Mouse (Mus musculus): ENCODE data around the gene Pde4dip. TPM values are rescaled to one million over a fixed set of nuclear protein-coding genes. Genes with fewer than 3 reads are reported as not detected.
A peak's percentile ranks its signal among the peaks of the same experiment; 100 is the strongest.

The Pde4dip gene
- polyA plus RNA-seq, 1 experiment: 56.2 TPM

- DNase-seq: no peak
- TF ChIP-seq CTCF (IDR thresholded peaks at IDR 0.05; ENCODE audit: borderline replicate concordance, control insufficient read depth, extremely low read depth, insufficient read depth, low read length, poor library complexity) (no peak), POLR2A (IDR thresholded peaks at IDR 0.05; ENCODE audit: control insufficient read depth, extremely low read depth, insufficient read depth, low read length, poor library complexity) (no peak)
- Histone ChIP-seq H3K36me3 (ENCODE audit: control insufficient read depth, insufficient read depth, low read length) (no peaks in the 10 kb centered on the region), H3K27ac (ENCODE audit: control insufficient read depth, insufficient read depth, low read length) (no peak overlapping the region), H3K27me3 (ENCODE audit: control insufficient read depth, insufficient read depth, low read length) (no peaks in the 10 kb centered on the region), H3K4me1 (replicated peaks; ENCODE audit: control insufficient read depth, insufficient read depth, low read length) (peaks cover 5% of the 10 kb centered on the region), H3K4me3 (ENCODE audit: control insufficient read depth, insufficient read depth, low read length) (no peak overlapping the region)
- WGBS: 78% methylated on average over 16 of the region's 16 CpGs
These were observed 204.8 kb downstream of the Pde4dip start for GRCm38 (mm10) chr3:97683560-97684195.

- H3K4me3 ChIP-seq (ENCODE audit: control insufficient read depth, insufficient read depth, low read length): no peak overlapping the region
- TF ChIP-seq POLR2A (IDR thresholded peaks at IDR 0.05; ENCODE audit: control insufficient read depth, extremely low read depth, insufficient read depth, low read length, poor library complexity) (no peak), CTCF (IDR thresholded peaks at IDR 0.05; ENCODE audit: borderline replicate concordance, control insufficient read depth, extremely low read depth, insufficient read depth, low read length, poor library complexity) (no peak)
- no peaks in the 10 kb centered on the region for H3K27me3 ChIP-seq (ENCODE audit: control insufficient read depth, insufficient read depth, low read length)
- peaks cover 5% of the 10 kb centered on the region for H3K4me1 ChIP-seq (replicated peaks; ENCODE audit: control insufficient read depth, insufficient read depth, low read length)
- H3K27ac ChIP-seq (ENCODE audit: control insufficient read depth, insufficient read depth, low read length): no peak overlapping the region
- DNase-seq: no peak
- no peaks in the 10 kb centered on the region for H3K36me3 ChIP-seq (ENCODE audit: control insufficient read depth, insufficient read depth, low read length)
- WGBS: 48% methylated on average over 5 of the region's 5 CpGs
These were observed 205.9 kb downstream of the Pde4dip start for GRCm38 (mm10) chr3:97682576-97682975.

GRCm38 (mm10) chr3:97682159-97682502, 206.4 kb downstream of the Pde4dip start:
- TF ChIP-seq POLR2A (IDR thresholded peaks at IDR 0.05; ENCODE audit: control insufficient read depth, extremely low read depth, insufficient read depth, low read length, poor library complexity) (no peak), CTCF (IDR thresholded peaks at IDR 0.05; ENCODE audit: borderline replicate concordance, control insufficient read depth, extremely low read depth, insufficient read depth, low read length, poor library complexity) (no peak)
- 14% methylated on average over 11 of the region's 11 CpGs for WGBS

GRCm38 (mm10) chr3:97681321-97682158, 207.0 kb downstream of the Pde4dip start:
- Histone ChIP-seq H3K27ac (ENCODE audit: control insufficient read depth, insufficient read depth, low read length) (peak overlapping the region; percentile 30; the same call in 1 of the 2 replicates), H3K27me3 (ENCODE audit: control insufficient read depth, insufficient read depth, low read length) (no peaks in the 10 kb centered on the region), H3K4me1 (replicated peaks; ENCODE audit: control insufficient read depth, insufficient read depth, low read length) (peaks cover 5% of the 10 kb centered on the region), H3K36me3 (ENCODE audit: control insufficient read depth, insufficient read depth, low read length) (no peaks in the 10 kb centered on the region), H3K4me3 (ENCODE audit: control insufficient read depth, insufficient read depth, low read length) (peak overlapping the region; percentile 83)
- DNase-seq: peak; percentile 69
- 1% methylated on average over 33 of the region's 33 CpGs for WGBS
- TF ChIP-seq CTCF (IDR thresholded peaks at IDR 0.05; ENCODE audit: borderline replicate concordance, control insufficient read depth, extremely low read depth, insufficient read depth, low read length, poor library complexity) (no peak; the same call in 1 of the 2 replicates), POLR2A (IDR thresholded peaks at IDR 0.05; ENCODE audit: control insufficient read depth, extremely low read depth, insufficient read depth, low read length, poor library complexity) (no peak)

More at GRCm38 (mm10) chr3:97682159-97682502, 206.4 kb downstream of the Pde4dip start:
- no peak for DNase-seq
- H3K27me3 ChIP-seq (ENCODE audit: control insufficient read depth, insufficient read depth, low read length): no peaks in the 10 kb centered on the region
- H3K27ac ChIP-seq (ENCODE audit: control insufficient read depth, insufficient read depth, low read length): no peak overlapping the region
- no peaks in the 10 kb centered on the region for H3K36me3 ChIP-seq (ENCODE audit: control insufficient read depth, insufficient read depth, low read length)
- H3K4me3 ChIP-seq (ENCODE audit: control insufficient read depth, insufficient read depth, low read length): no peak overlapping the region
- peaks cover 5% of the 10 kb centered on the region for H3K4me1 ChIP-seq (replicated peaks; ENCODE audit: control insufficient read depth, insufficient read depth, low read length)

GRCm38 (mm10) chr3:97680631-97681320, 207.7 kb downstream of the Pde4dip start:
- under 1% methylated on average over 28 of the region's 28 CpGs for WGBS
- Histone ChIP-seq H3K27me3 (ENCODE audit: control insufficient read depth, insufficient read depth, low read length) (no peaks in the 10 kb centered on the region), H3K27ac (ENCODE audit: control insufficient read depth, insufficient read depth, low read length) (peak overlapping the region; percentile 30; the same call in 1 of the 2 replicates), H3K4me1 (replicated peaks; ENCODE audit: control insufficient read depth, insufficient read depth, low read length) (peaks cover 5% of the 10 kb centered on the region), H3K36me3 (ENCODE audit: control insufficient read depth, insufficient read depth, low read length) (no peaks in the 10 kb centered on the region), H3K4me3 (ENCODE audit: control insufficient read depth, insufficient read depth, low read length) (peak overlapping the region; percentile 83)
- DNase-seq: peak; percentile 88
- peak; percentile 97 for TF ChIP-seq CTCF (IDR thresholded peaks at IDR 0.05; ENCODE audit: borderline replicate concordance, control insufficient read depth, extremely low read depth, insufficient read depth, low read length, poor library complexity)
- TF ChIP-seq POLR2A (IDR thresholded peaks at IDR 0.05; ENCODE audit: control insufficient read depth, extremely low read depth, insufficient read depth, low read length, poor library complexity): no peak

GRCm38 (mm10) chr3:97678416-97678815, 210.1 kb downstream of the Pde4dip start:
- no peak overlapping the region for H3K4me3 ChIP-seq (ENCODE audit: control insufficient read depth, insufficient read depth, low read length)
- H3K27me3 ChIP-seq (ENCODE audit: control insufficient read depth, insufficient read depth, low read length): no peaks in the 10 kb centered on the region
- DNase-seq: no peak
- TF ChIP-seq CTCF (IDR thresholded peaks at IDR 0.05; ENCODE audit: borderline replicate concordance, control insufficient read depth, extremely low read depth, insufficient read depth, low read length, poor library complexity): no peak
- no peak for TF ChIP-seq POLR2A (IDR thresholded peaks at IDR 0.05; ENCODE audit: control insufficient read depth, extremely low read depth, insufficient read depth, low read length, poor library complexity)
- H3K36me3 ChIP-seq (ENCODE audit: control insufficient read depth, insufficient read depth, low read length): no peaks in the 10 kb centered on the region
- peaks cover 5% of the 10 kb centered on the region for H3K4me1 ChIP-seq (replicated peaks; ENCODE audit: control insufficient read depth, insufficient read depth, low read length)
- 95% methylated on average over 3 of the region's 3 CpGs for WGBS
- H3K27ac ChIP-seq (ENCODE audit: control insufficient read depth, insufficient read depth, low read length): no peak overlapping the region
